ENCODE assay signal across 21 mouse cellular contexts in genomic region chr19:41810074-41810473, GRCm38 (mm10).
"Had no signal": no experiment of that assay in that cellular context is flagged by ENCODE, and none has a peak within 500 bp of the region (broad histone marks: within the 10 kb centered on the region; RNA-seq: fewer than 3 reads in every experiment).

No protein-coding gene starts in this region.

- H3K27me3 ChIP-seq: intestine, embryonic 15.5 days; limb, embryonic 13.5 days; liver, embryonic 12.5 days; liver, embryonic 15.5 days; lung, embryonic 15.5 days; megakaryocyte, embryonic 14.5 days; neural tube, embryonic 12.5 days; neural tube, embryonic 15.5 days had no signal

- H3K4me2 ChIP-seq: intestine, embryonic 15.5 days; limb, embryonic 13.5 days; liver, embryonic 12.5 days; liver, embryonic 15.5 days; lung, embryonic 15.5 days; neural tube, embryonic 12.5 days; neural tube, embryonic 15.5 days had no signal

- H3K4me1 ChIP-seq: intestine, embryonic 15.5 days; limb, embryonic 10.5 days; limb, embryonic 13.5 days; lung, embryonic 15.5 days; midbrain, embryonic 10.5 days; neural tube, embryonic 12.5 days; neural tube, embryonic 15.5 days had no signal

- DNase-seq: kidney, adult 11 months; kidney, adult 9 months; layer of hippocampus, adult 9-11 months; liver; midbrain, embryonic 14.5 days; right cerebral cortex, adult 18-20 months; right cerebral cortex, postnatal 14 days; right cerebral cortex, postnatal 4 days; thymus, postnatal 25 days had no signal

- H3K27ac ChIP-seq: intestine, embryonic 15.5 days; layer of hippocampus, adult 2 months; limb, embryonic 10.5 days; limb, embryonic 13.5 days; liver, embryonic 15.5 days; lung, embryonic 15.5 days; midbrain, embryonic 10.5 days; neural tube, embryonic 12.5 days; neural tube, embryonic 15.5 days had no signal

- H3K9me3 ChIP-seq: intestine, embryonic 15.5 days; lung, embryonic 15.5 days; neural tube, embryonic 15.5 days had no signal

- ATAC-seq: hindbrain, embryonic 16.5 days; intestine, embryonic 15.5 days; liver, embryonic 12.5 days had no signal

- H3K36me3 ChIP-seq: intestine, embryonic 15.5 days; limb, embryonic 10.5 days; limb, embryonic 13.5 days; liver, embryonic 15.5 days; lung, embryonic 15.5 days; midbrain, embryonic 10.5 days; neural tube, embryonic 12.5 days; neural tube, embryonic 15.5 days had no signal

- H3K9ac ChIP-seq: intestine, embryonic 15.5 days; limb, embryonic 13.5 days; liver, embryonic 12.5 days; liver, embryonic 15.5 days; lung, embryonic 15.5 days; neural tube, embryonic 12.5 days; neural tube, embryonic 15.5 days had no signal

- H3K4me3 ChIP-seq: intestine, embryonic 15.5 days; layer of hippocampus, adult 2 months; limb, embryonic 10.5 days; limb, embryonic 13.5 days; liver, embryonic 12.5 days; liver, embryonic 15.5 days; lung, embryonic 15.5 days; midbrain, embryonic 10.5 days; neural tube, embryonic 12.5 days; neural tube, embryonic 15.5 days had no signal
